Mouse (Mus musculus): ENCODE results near the gene Pgm1. TPM values are rescaled to one million over a fixed set of nuclear protein-coding genes. Genes with fewer than 3 reads are reported as not detected.
A peak's percentile ranks its signal among the peaks of the same experiment; 100 is the strongest.

Gene Pgm1
- polyA plus RNA-seq, 1 experiment from 2014 or later = 44.9 TPM

DNA sequence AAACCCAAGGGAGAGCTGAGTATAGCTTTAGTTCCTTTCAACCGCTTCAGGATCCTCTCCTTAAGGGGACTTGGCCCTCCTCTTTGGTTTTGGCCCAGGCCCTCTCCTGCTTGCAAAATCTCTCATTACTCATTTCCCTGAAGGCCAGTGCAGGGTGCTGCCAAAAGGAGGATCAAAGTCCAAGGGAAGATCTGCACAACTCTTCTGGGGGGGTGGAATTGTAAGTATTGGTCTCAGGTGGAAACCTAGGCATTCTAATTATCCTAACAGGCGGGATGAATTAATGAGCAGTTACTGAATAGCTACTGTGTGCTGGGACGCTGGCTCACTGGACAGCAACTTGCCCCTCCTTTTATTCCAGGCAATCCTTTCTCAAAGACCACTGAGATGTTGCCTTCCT, 82.3 kb downstream of the Pgm1 start:
- Histone ChIP-seq H3K27me3 (peaks cover 5% of the 10 kb centered on the region; the same call in 1 of the 2 replicates), H3K4me2 (no peak overlapping the region), H3K4me3 (replicated peaks) (no peak overlapping the region), H3K9me3 (no peaks in the 10 kb centered on the region), H3K27ac (no peak overlapping the region), H3K4me1 (replicated peaks) (peaks cover 9% of the 10 kb centered on the region), H3K36me3 (no peaks in the 10 kb centered on the region), H3K9ac (replicated peaks) (no peak overlapping the region)
- WGBS = 63% methylated on average over 3 of the region's 3 CpGs
- ATAC-seq (ENCODE audit: insufficient number of reproducible peaks, insufficient read depth, low FRiP score, low TSS enrichment, low read depth) = no peak

DNA sequence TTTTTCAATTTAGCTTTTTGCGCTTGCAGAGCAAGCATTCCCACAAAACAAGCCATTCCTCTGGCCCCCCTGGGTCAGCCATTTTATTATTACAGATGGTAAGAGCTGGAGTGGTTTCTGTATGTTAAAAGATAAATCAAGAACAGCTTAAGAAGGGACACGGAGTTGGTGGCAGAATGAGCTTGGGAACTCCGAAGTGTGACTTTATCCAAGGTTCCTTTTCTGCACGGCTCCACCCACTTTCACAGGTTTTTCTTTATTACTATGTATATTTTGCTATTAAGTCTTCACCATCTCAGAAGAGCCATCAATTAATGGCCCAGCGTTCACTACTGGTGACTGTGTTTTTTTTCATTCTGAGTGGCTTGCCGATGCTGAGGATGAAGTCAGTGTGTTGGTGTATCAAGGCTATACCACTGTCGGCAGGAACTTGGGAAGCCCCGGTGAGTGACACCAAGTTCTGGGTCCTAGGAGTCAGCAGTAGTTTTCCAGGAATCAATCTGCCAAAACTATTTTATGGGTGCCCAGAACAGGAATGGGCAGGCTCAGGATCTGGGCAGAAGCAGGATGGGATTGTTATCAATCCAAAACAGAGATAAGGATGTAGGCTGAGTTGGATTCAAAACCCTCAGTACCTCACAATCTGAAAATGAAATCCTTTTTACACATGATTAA, 83.3 kb downstream of the Pgm1 start:
- WGBS = 78% methylated on average over 8 of the region's 8 CpGs
- H3K9ac ChIP-seq (replicated peaks) = no peak overlapping the region
- H3K4me1 ChIP-seq (replicated peaks) = peaks cover 9% of the 10 kb centered on the region
- H3K9me3 ChIP-seq = no peaks in the 10 kb centered on the region
- H3K4me2 ChIP-seq = no peak overlapping the region
- no peaks in the 10 kb centered on the region for H3K36me3 ChIP-seq
- no peak for ATAC-seq (ENCODE audit: insufficient number of reproducible peaks, insufficient read depth, low FRiP score, low TSS enrichment, low read depth)
- H3K4me3 ChIP-seq (replicated peaks) = no peak overlapping the region
- no peak overlapping the region for H3K27ac ChIP-seq
- peaks cover 5% of the 10 kb centered on the region; the same call in 1 of the 2 replicates for H3K27me3 ChIP-seq

DNA sequence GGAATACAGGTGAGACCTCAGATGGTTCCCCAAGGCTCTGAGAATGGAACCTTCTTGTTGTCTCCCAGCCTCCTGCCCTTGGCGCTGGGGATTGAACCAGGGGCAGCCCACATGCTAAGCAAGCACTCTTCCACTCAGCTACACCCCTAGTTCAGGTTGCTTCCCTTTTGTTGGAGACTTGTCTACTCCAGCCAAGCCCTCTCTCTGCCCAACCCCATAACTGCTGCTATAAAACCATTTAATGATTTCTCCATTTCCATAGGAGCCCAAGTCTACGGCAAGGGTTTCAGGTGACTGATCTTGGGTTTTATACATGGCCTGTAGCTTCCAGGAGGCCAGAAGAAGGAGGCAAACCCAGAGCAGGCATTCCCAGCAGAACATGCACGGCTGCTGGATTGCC, 98.6 kb downstream of the Pgm1 start:
- Histone ChIP-seq H3K36me3 (no peaks in the 10 kb centered on the region), H3K4me2 (no peak overlapping the region), H3K27me3 (no peaks in the 10 kb centered on the region), H3K9me3 (no peaks in the 10 kb centered on the region), H3K9ac (replicated peaks) (no peak overlapping the region), H3K4me3 (replicated peaks) (no peak overlapping the region), H3K4me1 (replicated peaks) (peaks cover 4% of the 10 kb centered on the region; the same call in 1 of the 2 replicates), H3K27ac (no peak overlapping the region)
- ATAC-seq (ENCODE audit: insufficient number of reproducible peaks, insufficient read depth, low FRiP score, low TSS enrichment, low read depth) = no peak
- WGBS = 49% methylated on average over 3 of the region's 3 CpGs

DNA sequence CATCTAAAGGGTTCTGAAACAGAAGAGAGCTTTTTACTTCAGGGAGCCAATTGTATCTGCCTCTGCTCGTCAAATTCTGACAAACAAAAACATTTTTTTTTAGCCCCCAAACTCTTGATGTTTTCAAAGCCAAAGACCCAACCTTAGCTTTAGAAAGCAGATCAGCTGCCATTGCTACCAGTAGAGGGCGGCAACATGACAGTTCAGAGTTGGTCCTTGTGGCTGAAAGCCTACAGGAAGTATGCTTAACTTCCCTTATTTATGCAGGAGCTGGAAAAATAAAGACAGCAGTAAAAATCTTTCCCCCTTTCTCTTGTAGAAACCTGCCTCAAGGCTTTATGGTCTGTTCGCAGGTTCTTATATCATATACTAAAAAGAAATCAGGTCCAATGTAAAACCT, 99.4 kb downstream of the Pgm1 start:
- Histone ChIP-seq H3K4me1 (replicated peaks) (peaks cover 4% of the 10 kb centered on the region; the same call in 1 of the 2 replicates), H3K27ac (no peak overlapping the region), H3K27me3 (no peaks in the 10 kb centered on the region), H3K36me3 (no peaks in the 10 kb centered on the region), H3K9ac (replicated peaks) (no peak overlapping the region), H3K9me3 (no peaks in the 10 kb centered on the region), H3K4me2 (no peak overlapping the region), H3K4me3 (replicated peaks) (no peak overlapping the region)
- 16% methylated on average over 3 of the region's 3 CpGs for WGBS
- no peak for ATAC-seq (ENCODE audit: insufficient number of reproducible peaks, insufficient read depth, low FRiP score, low TSS enrichment, low read depth)

DNA sequence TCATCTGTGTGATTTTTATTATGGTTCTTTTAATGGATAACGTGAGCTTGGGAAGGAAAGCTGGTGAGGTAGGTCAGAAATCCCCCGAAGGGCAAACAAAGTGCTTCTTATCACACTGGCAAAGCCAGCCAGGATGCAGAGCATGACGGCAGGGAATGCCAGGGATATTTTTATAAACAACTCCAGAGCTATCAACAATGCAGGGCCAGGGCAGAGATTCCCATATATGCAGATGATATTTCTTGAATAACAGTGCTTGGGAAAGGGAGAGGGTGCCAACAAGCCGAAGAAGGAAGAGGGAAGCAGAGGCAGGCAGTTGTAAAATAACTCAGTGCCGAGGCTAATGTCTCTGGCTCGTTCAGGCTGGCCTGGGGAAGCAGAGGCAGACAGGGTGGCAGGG, 102.1 kb downstream of the Pgm1 start:
- Histone ChIP-seq H3K4me1 (replicated peaks) (peaks cover 10% of the 10 kb centered on the region), H3K27ac (no peak overlapping the region), H3K27me3 (peaks cover 4% of the 10 kb centered on the region; the same call in 1 of the 2 replicates), H3K9me3 (no peaks in the 10 kb centered on the region), H3K9ac (replicated peaks) (no peak overlapping the region), H3K36me3 (no peaks in the 10 kb centered on the region), H3K4me3 (replicated peaks) (no peak overlapping the region), H3K4me2 (no peak overlapping the region)
- ATAC-seq (ENCODE audit: insufficient number of reproducible peaks, insufficient read depth, low FRiP score, low TSS enrichment, low read depth) = no peak
- whole genome bisulfite sequencing = 57% methylated on average over 6 of the region's 6 CpGs

DNA sequence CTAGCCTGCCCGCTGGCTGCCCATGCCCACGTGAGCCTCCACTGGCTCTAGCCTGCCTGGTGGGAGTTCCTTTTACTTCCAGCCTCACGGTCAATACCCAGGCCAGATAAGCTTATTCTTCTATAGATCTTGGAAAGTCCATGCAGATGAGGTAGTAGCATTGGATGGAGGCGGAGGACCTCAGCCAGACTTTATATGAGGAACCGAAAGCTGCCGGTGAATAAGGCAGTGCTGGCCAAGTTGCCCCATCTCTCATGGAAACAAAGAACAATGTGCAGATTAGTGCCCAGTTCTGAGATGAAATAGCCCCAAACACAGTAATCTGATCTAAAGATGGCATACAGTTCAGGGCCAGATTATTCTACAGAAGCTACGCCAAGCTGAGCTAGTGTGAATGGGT, 103.4 kb downstream of the Pgm1 start:
- Histone ChIP-seq H3K4me1 (replicated peaks) (peaks cover 21% of the 10 kb centered on the region), H3K27ac (no peak overlapping the region), H3K4me2 (no peak overlapping the region), H3K27me3 (peaks cover 4% of the 10 kb centered on the region; the same call in 1 of the 2 replicates), H3K4me3 (replicated peaks) (no peak overlapping the region), H3K36me3 (no peaks in the 10 kb centered on the region), H3K9me3 (no peaks in the 10 kb centered on the region), H3K9ac (replicated peaks) (no peak overlapping the region)
- no peak for ATAC-seq (ENCODE audit: insufficient number of reproducible peaks, insufficient read depth, low FRiP score, low TSS enrichment, low read depth)
- WGBS = 95% methylated on average over 7 of the region's 7 CpGs

DNA sequence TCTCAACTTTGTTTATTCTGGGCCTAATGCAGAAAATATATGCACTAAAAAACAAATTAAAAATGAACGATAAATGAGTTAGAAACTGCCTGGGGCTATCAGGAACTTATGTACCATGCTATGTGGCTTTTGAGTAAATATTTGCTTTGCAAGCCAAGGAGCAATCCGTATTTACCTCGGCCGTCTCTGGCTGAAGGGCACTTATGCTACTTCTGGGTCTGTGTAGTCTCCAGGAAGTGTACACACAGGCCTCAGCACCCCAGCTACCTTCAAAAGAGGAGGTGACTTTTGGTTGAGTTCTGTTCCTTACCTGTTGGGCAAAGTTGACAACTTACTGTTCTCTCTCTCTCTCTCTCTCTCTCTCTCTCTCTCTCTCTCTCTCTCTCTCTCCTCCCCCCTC, 104.7 kb downstream of the Pgm1 start:
- no peak for ATAC-seq (ENCODE audit: insufficient number of reproducible peaks, insufficient read depth, low FRiP score, low TSS enrichment, low read depth)
- Histone ChIP-seq H3K4me3 (replicated peaks) (no peak overlapping the region), H3K36me3 (no peaks in the 10 kb centered on the region), H3K27me3 (peaks cover 4% of the 10 kb centered on the region; the same call in 1 of the 2 replicates), H3K4me2 (no peak overlapping the region), H3K9ac (replicated peaks) (no peak overlapping the region), H3K27ac (no peak overlapping the region), H3K4me1 (replicated peaks) (peaks cover 21% of the 10 kb centered on the region), H3K9me3 (no peaks in the 10 kb centered on the region)
- 84% methylated on average over 4 of the region's 4 CpGs for WGBS

DNA sequence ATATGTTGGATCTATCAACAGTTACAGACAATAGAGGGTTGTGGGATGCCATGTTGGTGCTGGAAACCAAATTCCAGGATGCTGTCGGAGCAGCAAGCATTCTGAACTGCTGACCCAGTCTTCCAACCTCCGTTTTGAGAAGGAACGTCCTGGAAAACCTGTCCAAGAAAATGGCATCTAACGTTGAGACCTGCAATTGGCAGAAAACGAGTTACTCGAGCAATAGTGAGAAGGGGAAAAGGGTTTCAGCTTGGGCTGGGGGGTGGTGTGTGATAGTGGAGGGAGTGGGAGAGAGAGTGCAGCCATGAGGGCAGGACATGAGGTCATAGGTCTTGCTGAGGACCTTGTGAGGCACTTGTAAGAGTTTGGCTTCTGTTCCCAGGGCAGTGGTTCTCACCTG, 105.8 kb downstream of the Pgm1 start:
- Histone ChIP-seq H3K4me1 (replicated peaks) (peaks cover 21% of the 10 kb centered on the region), H3K9me3 (no peaks in the 10 kb centered on the region), H3K27me3 (peaks cover 4% of the 10 kb centered on the region; the same call in 1 of the 2 replicates), H3K9ac (replicated peaks) (no peak overlapping the region), H3K4me3 (replicated peaks) (no peak overlapping the region), H3K36me3 (no peaks in the 10 kb centered on the region), H3K27ac (no peak overlapping the region), H3K4me2 (no peak overlapping the region)
- WGBS = 77% methylated on average over 6 of the region's 6 CpGs
- no peak for ATAC-seq (ENCODE audit: insufficient number of reproducible peaks, insufficient read depth, low FRiP score, low TSS enrichment, low read depth)

DNA sequence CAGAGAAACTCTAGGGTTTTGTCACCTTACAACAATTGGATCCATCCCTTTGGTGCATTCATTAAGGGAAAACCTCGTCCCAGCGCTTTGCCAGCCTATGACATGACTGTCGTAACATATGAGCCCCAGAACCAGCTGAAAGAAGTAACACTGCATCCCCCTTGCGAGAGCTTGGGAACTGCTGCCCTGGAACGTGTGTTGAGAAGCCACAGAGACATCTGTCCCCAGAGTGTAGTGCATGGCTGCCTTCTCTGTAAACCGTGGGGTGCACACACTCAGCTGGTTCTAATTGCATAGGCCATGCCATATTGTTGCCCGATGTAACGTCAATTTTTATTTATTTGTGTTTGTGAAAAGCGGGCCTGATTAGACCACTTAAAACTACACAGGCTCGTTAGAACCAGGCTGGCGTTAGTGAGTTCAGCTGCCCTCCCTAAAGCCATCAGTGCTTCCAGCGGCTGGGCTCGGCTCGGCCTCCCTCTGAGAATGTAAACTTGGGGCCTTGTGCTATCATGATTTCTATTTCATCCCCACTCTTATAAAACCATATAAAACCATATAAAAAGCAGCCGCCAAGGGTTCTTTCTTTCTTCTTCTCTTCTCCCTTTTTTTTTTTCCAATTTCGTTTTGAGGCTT, 106.8 kb downstream of the Pgm1 start:
- 23% methylated on average over 16 of the region's 16 CpGs for WGBS
- H3K27ac ChIP-seq = no peak overlapping the region
- no peaks in the 10 kb centered on the region for H3K9me3 ChIP-seq
- H3K4me2 ChIP-seq = 0 out of 2 replicates have a peak overlapping the region, but pooled peaks have one; percentile 23
- peaks cover 21% of the 10 kb centered on the region for H3K4me1 ChIP-seq (replicated peaks)
- H3K27me3 ChIP-seq = peaks cover 4% of the 10 kb centered on the region; the same call in 1 of the 2 replicates
- H3K36me3 ChIP-seq = no peaks in the 10 kb centered on the region
- H3K9ac ChIP-seq (replicated peaks) = no peak overlapping the region
- no peak for ATAC-seq (ENCODE audit: insufficient number of reproducible peaks, insufficient read depth, low FRiP score, low TSS enrichment, low read depth)
- H3K4me3 ChIP-seq (replicated peaks) = no peak overlapping the region

Other genes starting within 250 kb of the Pgm1 start
- gene Alg6, start 213.8 kb upstream of the Pgm1 start, polyA plus RNA-seq (2016; fragmentation: Nextera tagmentation; extraction: Ambion mirVana) = 21.5 and 24.2 TPM in 2 replicates
- 23.3 and 25.9 TPM in 2 replicates for gene Efcab7, start 100.2 kb upstream of the Pgm1 start, polyA plus RNA-seq (2016; fragmentation: Nextera tagmentation; extraction: Ambion mirVana)
- gene Itgb3bp, start 399 bp downstream of the Pgm1 start, polyA plus RNA-seq (2016; fragmentation: Nextera tagmentation; extraction: Ambion mirVana) = 46.8 and 48.1 TPM in 2 replicates
- 11.2 and 11.5 TPM in 2 replicates for gene Ror1, start 166.4 kb downstream of the Pgm1 start, polyA plus RNA-seq (2016; fragmentation: Nextera tagmentation; extraction: Ambion mirVana)

All from limb, embryonic 12.5 days (tissue).